Mouse (Mus musculus) left cerebral cortex, postnatal 36 days (tissue): ENCODE measurements around the gene Crocc. TPM values are rescaled to one million over a fixed set of nuclear protein-coding genes. Genes with fewer than 3 reads are reported as not detected.

Experiments
- total RNA-seq, 2 experiments: library from RNA; stranded (reverse); gene quantifications; 2 replicates each; pipeline ENCODE4 v1.2.3; 2021

Crocc gene
- total RNA-seq, 2 experiments from 2014 or later: 40.3 to 73.7 TPM

Other genes with a start within 250 kb of the Crocc start
- not detected for gene Padi3, start 249.9 kb downstream of the Crocc start, total RNA-seq
- gene Padi1, start 214.8 kb downstream of the Crocc start, total RNA-seq: not detected
- gene Padi2, start 154.2 kb downstream of the Crocc start, total RNA-seq: 10 to 100 TPM; 11.9 to 14.0 TPM
- gene Sdhb, start 99.3 kb downstream of the Crocc start, total RNA-seq: 100 to 1,000 TPM; 171 to 200 TPM
- gene Atp13a2, start 73.7 kb downstream of the Crocc start, total RNA-seq: 100 to 1,000 TPM; 162 to 171 TPM
- 1 to 10 TPM; 3.9 to 5.9 TPM for gene Mfap2, start 50.1 kb downstream of the Crocc start, total RNA-seq
- gene Necap2, start 17.8 kb upstream of the Crocc start, total RNA-seq: 10 to 100 TPM; 38.2 to 42.4 TPM
- gene Spata21, start 27.8 kb upstream of the Crocc start, total RNA-seq: under 1 TPM; 0.43 to 0.79 TPM
- gene Szrd1, start 79.2 kb upstream of the Crocc start, total RNA-seq: 10 to 100 TPM; 48.2 to 48.8 TPM
- gene Fbxo42, start 87.4 kb upstream of the Crocc start, total RNA-seq: 10 to 100 TPM; 30.5 to 31.6 TPM
- gene Rsg1, start 153.4 kb upstream of the Crocc start, total RNA-seq: 1 to 10 TPM; 3.2 to 3.3 TPM
- gene Arhgef19, start 178.9 kb upstream of the Crocc start, total RNA-seq: 10 to 100 TPM; 14.6 to 15.3 TPM
- 1 to 10 TPM; 1.4 to 1.5 TPM for gene Epha2, start 240.7 kb upstream of the Crocc start, total RNA-seq